Mouse (Mus musculus) forebrain, embryonic 15.5 days (tissue): ENCODE data around the gene Fam122a. TPM values are rescaled to one million over a fixed set of nuclear protein-coding genes. Genes with fewer than 3 reads are reported as not detected.

Experiments
- ATAC-seq: fragments of 200-750 bp; cut with Nextera tagmentation; replicated peaks from 2 replicates; pipeline ENCODE4 v1.8.0; 2017; ENCODE audit warnings: mild to moderate bottlenecking, moderate TSS enrichment, moderate library complexity
- H3K27ac ChIP-seq: fragments of 300-500 bp; sonication (generic); replicated peaks from 2 replicates; pipeline ENCODE4 v1.5.1; 2015; ENCODE audit warnings: mild to moderate bottlenecking, inconsistent platforms
- H3K27me3 ChIP-seq: fragments of 300-500 bp; sonication (generic); 2 replicates; pipeline ENCODE4 v1.6.1; 2015; ENCODE audit warnings: inconsistent platforms
- H3K36me3 ChIP-seq: fragments of 300-500 bp; sonication (generic); 2 replicates; pipeline ENCODE4 v1.6.1; 2015; ENCODE audit warnings: mild to moderate bottlenecking, inconsistent platforms
- H3K4me1 ChIP-seq: fragments of 300-500 bp; sonication (generic); 2 replicates; pipeline ENCODE4 v1.6.1; 2015; ENCODE audit warnings: inconsistent platforms
- H3K4me2 ChIP-seq: fragments of 300-500 bp; sonication (generic); replicated peaks from 2 replicates; pipeline ENCODE4 v1.6.1; 2015; ENCODE audit warnings: mild to moderate bottlenecking, inconsistent platforms
- H3K4me3 ChIP-seq: fragments of 300-500 bp; sonication (generic); 2 replicates; pipeline ENCODE4 v1.5.1; 2015; ENCODE audit warnings: mild to moderate bottlenecking, inconsistent platforms
- H3K9ac ChIP-seq: fragments of 300-500 bp; sonication (generic); replicated peaks from 2 replicates; pipeline ENCODE4 v1.6.1; 2015; ENCODE audit warnings: mild to moderate bottlenecking, inconsistent platforms
- H3K9me3 ChIP-seq: fragments of 300-500 bp; sonication (generic); 2 replicates; pipeline ENCODE4 v1.6.1; 2016; ENCODE audit warnings: inconsistent platforms
- WGBS: fragments of 180-500 bp; shearing (Covaris S2); methylation state at CpG from one replicate; pipeline ENCODE4 v1.1.7; 2015; ENCODE audit warnings: mixed read lengths; 5-methylcytosine and 5-hydroxymethylcytosine counted together
- polyA plus RNA-seq: library from polyadenylated mRNA; unstranded; fragments of >200 nt; fragmentation: Nextera tagmentation; extraction: Ambion mirVana; gene quantifications from 2 replicates; pipeline ENCODE4 v1.2.1, GENCODE M21; 2015

Gene Fam122a
- polyA plus RNA-seq, 1 experiment from 2014 or later, result 57.7 TPM

DNA sequence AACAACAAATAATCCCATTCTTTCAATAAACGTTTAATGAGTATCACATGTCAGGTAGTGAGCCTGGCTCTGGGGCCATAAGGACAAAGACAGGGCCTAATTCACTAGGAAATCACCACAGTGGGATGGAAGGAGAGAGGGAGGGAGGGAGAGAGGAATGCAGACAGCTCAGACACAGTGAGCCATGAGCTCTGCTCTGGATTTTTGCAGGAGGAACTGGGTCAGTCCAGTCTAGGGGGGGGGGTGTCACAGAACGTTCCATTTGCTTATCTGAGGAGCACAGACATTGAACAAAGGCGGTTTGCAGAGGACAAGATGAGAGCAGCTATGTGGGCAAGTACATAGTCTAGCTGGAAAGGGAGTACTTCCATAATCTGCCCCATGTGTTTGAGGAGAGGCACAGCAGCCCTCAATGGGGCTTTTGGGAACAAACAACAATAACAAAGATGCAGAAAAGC, 24.7 kb downstream of the Fam122a start:
- WGBS, result 14% methylated on average over 3 of the region's 3 CpGs
- H3K9ac ChIP-seq, result no peak overlapping the region; the same call in 1 of the 2 replicates
- ATAC-seq, result peak; percentile 65

DNA sequence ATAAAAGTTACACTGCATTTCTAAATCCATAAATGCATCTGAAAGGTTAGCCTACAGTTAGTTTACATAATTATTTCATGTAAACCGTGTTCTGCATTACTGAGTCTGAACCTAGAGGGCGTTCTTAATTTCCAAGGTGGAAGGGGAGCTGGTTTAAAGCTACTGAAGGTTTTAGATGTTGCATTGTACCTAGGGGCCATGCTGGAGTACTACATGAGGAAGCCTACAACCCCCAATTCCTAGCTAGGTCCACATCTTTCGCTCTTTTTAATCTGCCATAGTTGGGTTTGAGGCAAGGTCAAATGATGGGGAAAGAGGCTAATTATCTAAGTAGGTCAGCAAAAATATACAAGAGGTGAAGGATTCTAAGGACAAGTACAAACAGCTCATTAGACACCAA, 25.5 kb downstream of the Fam122a start:
- H3K4me3 ChIP-seq, result no peak overlapping the region
- H3K36me3 ChIP-seq, result no peaks in the 10 kb centered on the region
- WGBS, result 82% methylated on average over 3 of the region's 3 CpGs
- no peak overlapping the region for H3K4me2 ChIP-seq
- no peaks in the 10 kb centered on the region for H3K27me3 ChIP-seq
- no peak overlapping the region for H3K27ac ChIP-seq
- no peak overlapping the region for H3K9ac ChIP-seq
- no peaks in the 10 kb centered on the region for H3K9me3 ChIP-seq
- H3K4me1 ChIP-seq, result peaks cover 31% of the 10 kb centered on the region
- no peak for ATAC-seq

More for the DNA sequence above, 24.7 kb downstream of the Fam122a start:
- Histone ChIP-seq H3K4me2 (no peak overlapping the region), H3K4me3 (no peak overlapping the region), H3K4me1 (peaks cover 33% of the 10 kb centered on the region), H3K36me3 (no peaks in the 10 kb centered on the region), H3K9me3 (no peaks in the 10 kb centered on the region), H3K27ac (peak overlapping the region; percentile 77), H3K27me3 (no peaks in the 10 kb centered on the region)

GRCm38 (mm10) chr19:24450740-24451139, 26.4 kb downstream of the Fam122a start:
- Histone ChIP-seq H3K4me2 (no peak overlapping the region), H3K4me1 (peaks cover 23% of the 10 kb centered on the region), H3K9me3 (no peaks in the 10 kb centered on the region), H3K4me3 (no peak overlapping the region), H3K36me3 (no peaks in the 10 kb centered on the region), H3K27me3 (no peaks in the 10 kb centered on the region), H3K27ac (no peak overlapping the region), H3K9ac (no peak overlapping the region)
- 88% methylated on average over 8 of the region's 8 CpGs for WGBS
- ATAC-seq, result no peak

DNA sequence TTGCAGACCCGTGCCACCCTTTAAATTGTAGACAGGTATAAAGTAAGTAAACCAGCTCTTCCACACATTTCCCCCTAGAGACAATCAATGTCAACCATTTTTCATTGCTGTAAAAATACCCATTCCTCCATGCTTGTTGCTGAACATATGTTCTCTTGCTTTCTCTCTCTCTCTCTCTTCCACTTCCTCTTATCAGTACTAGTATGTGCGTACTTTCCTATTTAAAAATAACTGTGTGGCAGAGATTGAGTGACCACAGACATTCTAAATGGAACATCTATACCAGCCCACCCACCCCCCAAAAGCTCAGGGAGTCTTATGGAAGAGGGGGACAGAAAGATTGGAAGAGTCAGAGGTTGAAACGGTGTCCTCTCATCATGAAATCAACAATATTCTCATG, 32.8 kb downstream of the Fam122a start:
- no peak for ATAC-seq
- H3K27me3 ChIP-seq, result no peaks in the 10 kb centered on the region
- no peaks in the 10 kb centered on the region for H3K36me3 ChIP-seq
- H3K4me3 ChIP-seq, result no peak overlapping the region
- WGBS, result 94% methylated on average over 3 of the region's 3 CpGs
- no peak overlapping the region for H3K4me2 ChIP-seq
- no peaks in the 10 kb centered on the region for H3K4me1 ChIP-seq
- no peaks in the 10 kb centered on the region for H3K9me3 ChIP-seq
- no peak overlapping the region for H3K9ac ChIP-seq
- no peak overlapping the region for H3K27ac ChIP-seq

- Histone ChIP-seq H3K9ac (no peak overlapping the region), H3K4me1 (no peaks in the 10 kb centered on the region), H3K4me2 (no peak overlapping the region), H3K27me3 (no peaks in the 10 kb centered on the region), H3K4me3 (no peak overlapping the region), H3K9me3 (no peaks in the 10 kb centered on the region), H3K27ac (no peak overlapping the region), H3K36me3 (no peaks in the 10 kb centered on the region)
- 64% methylated on average over 4 of the region's 4 CpGs for WGBS
- ATAC-seq, result no peak
Measured at GRCm38 (mm10) chr19:24439715-24440114, 37.4 kb downstream of the Fam122a start.

- 88% methylated on average over 6 of the region's 6 CpGs for WGBS
- no peak overlapping the region for H3K9ac ChIP-seq
- no peak for ATAC-seq
- H3K4me1 ChIP-seq, result no peaks in the 10 kb centered on the region
- H3K36me3 ChIP-seq, result no peaks in the 10 kb centered on the region
- no peak overlapping the region for H3K4me3 ChIP-seq
- H3K9me3 ChIP-seq, result no peaks in the 10 kb centered on the region
- H3K4me2 ChIP-seq, result no peak overlapping the region
- H3K27ac ChIP-seq, result no peak overlapping the region
- no peaks in the 10 kb centered on the region for H3K27me3 ChIP-seq
Measured at GRCm38 (mm10) chr19:24434291-24434690, 42.9 kb downstream of the Fam122a start.

- no peaks in the 10 kb centered on the region for H3K36me3 ChIP-seq
- no peak overlapping the region for H3K4me3 ChIP-seq
- no peaks in the 10 kb centered on the region for H3K4me1 ChIP-seq
- H3K9me3 ChIP-seq, result no peaks in the 10 kb centered on the region
- no peaks in the 10 kb centered on the region for H3K27me3 ChIP-seq
- 80% methylated on average over 5 of the region's 5 CpGs for WGBS
- no peak overlapping the region for H3K9ac ChIP-seq
- no peak for ATAC-seq
- no peak overlapping the region for H3K27ac ChIP-seq
- no peak overlapping the region for H3K4me2 ChIP-seq
Measured at GRCm38 (mm10) chr19:24432447-24432846, 44.7 kb downstream of the Fam122a start.

GRCm38 (mm10) chr19:24431381-24431780, 45.8 kb downstream of the Fam122a start:
- H3K9ac ChIP-seq, result no peak overlapping the region
- 97% methylated on average over 2 of the region's 2 CpGs for WGBS
- H3K27ac ChIP-seq, result no peak overlapping the region
- no peaks in the 10 kb centered on the region for H3K36me3 ChIP-seq
- H3K4me3 ChIP-seq, result no peak overlapping the region
- H3K9me3 ChIP-seq, result no peaks in the 10 kb centered on the region
- ATAC-seq, result no peak
- no peaks in the 10 kb centered on the region for H3K27me3 ChIP-seq
- no peaks in the 10 kb centered on the region for H3K4me1 ChIP-seq
- H3K4me2 ChIP-seq, result no peak overlapping the region

- Histone ChIP-seq H3K9ac (no peak overlapping the region), H3K4me2 (no peak overlapping the region), H3K4me3 (no peak overlapping the region), H3K27ac (no peak overlapping the region), H3K9me3 (no peaks in the 10 kb centered on the region), H3K36me3 (no peaks in the 10 kb centered on the region), H3K4me1 (no peaks in the 10 kb centered on the region), H3K27me3 (no peaks in the 10 kb centered on the region)
- WGBS, result 90% methylated on average over 3 of the region's 3 CpGs
- no peak for ATAC-seq
Measured at GRCm38 (mm10) chr19:24428011-24428410, 49.1 kb downstream of the Fam122a start.

- Histone ChIP-seq H3K9me3 (no peaks in the 10 kb centered on the region), H3K4me1 (no peaks in the 10 kb centered on the region), H3K4me3 (no peak overlapping the region), H3K9ac (no peak overlapping the region), H3K36me3 (no peaks in the 10 kb centered on the region), H3K27ac (no peak overlapping the region), H3K27me3 (no peaks in the 10 kb centered on the region), H3K4me2 (no peak overlapping the region)
- 75% methylated on average over 4 of the region's 4 CpGs for WGBS
- no peak for ATAC-seq
Measured at GRCm38 (mm10) chr19:24427258-24427657, 49.9 kb downstream of the Fam122a start.

GRCm38 (mm10) chr19:24426759-24427181, 50.4 kb downstream of the Fam122a start:
- no peak for ATAC-seq
- H3K27ac ChIP-seq, result no peak overlapping the region
- H3K4me3 ChIP-seq, result no peak overlapping the region
- H3K9me3 ChIP-seq, result no peaks in the 10 kb centered on the region
- H3K36me3 ChIP-seq, result no peaks in the 10 kb centered on the region
- 78% methylated on average over 7 of the region's 7 CpGs for WGBS
- no peak overlapping the region for H3K9ac ChIP-seq
- H3K4me1 ChIP-seq, result no peaks in the 10 kb centered on the region
- no peaks in the 10 kb centered on the region for H3K27me3 ChIP-seq
- no peak overlapping the region for H3K4me2 ChIP-seq
